In the genomic region with DNA sequence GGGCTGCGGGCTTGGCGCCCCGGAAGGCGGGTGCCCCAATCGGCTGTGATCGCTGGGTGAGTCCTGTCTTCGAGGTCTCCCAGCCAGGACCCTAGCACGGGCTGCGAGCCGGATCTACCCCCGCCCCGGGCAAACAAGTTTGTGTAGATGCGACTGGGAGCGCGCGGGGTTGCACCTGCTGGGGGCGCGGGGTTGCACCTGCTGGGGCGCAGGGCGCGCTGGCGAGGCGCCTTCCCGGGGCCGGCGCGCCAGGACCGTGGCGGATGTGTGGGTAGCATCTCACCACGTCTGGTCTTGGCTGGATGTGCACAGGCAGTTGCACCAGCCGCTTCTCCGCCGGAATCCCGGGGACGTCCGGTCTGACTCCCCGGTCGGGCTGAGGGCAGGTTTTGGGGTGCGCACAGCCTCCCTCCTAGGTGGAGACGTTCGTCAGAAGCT, we compare ENCODE assay signal across 8 mouse cellular contexts. TPM values are rescaled to one million over a fixed set of nuclear protein-coding genes. Genes with fewer than 3 reads are reported as not detected.
DNase-seq lines count a peak whose midpoint lies in the region; ATAC-seq and TF ChIP-seq lines count a peak whose summit lies in the region.

No protein-coding gene starts in this region.

- H3K4me2 ChIP-seq in hindbrain, postnatal 0 days (ENCODE audit: low read depth, low read length) = peak overlapping the region; percentile 88
- peak overlapping the region; percentile 60 for H3K4me2 ChIP-seq in lung, postnatal 0 days (replicated peaks; ENCODE audit: low read depth, low read length)

- H3K4me1 ChIP-seq in hindbrain, postnatal 0 days (ENCODE audit: insufficient read depth, low read length) = peaks cover 28% of the 10 kb centered on the region
- no peaks in the 10 kb centered on the region; the same call in 1 of the 2 replicates for H3K4me1 ChIP-seq in lung, postnatal 0 days (ENCODE audit: insufficient read depth, low read depth, low read length)

- no peaks in the 10 kb centered on the region for H3K9me3 ChIP-seq in hindbrain, postnatal 0 days (ENCODE audit: low read length)
- no peaks in the 10 kb centered on the region for H3K9me3 ChIP-seq in lung, postnatal 0 days (ENCODE audit: low read length)

- H3K27ac ChIP-seq in hindbrain, postnatal 0 days = peak overlapping the region; percentile 86
- H3K27ac ChIP-seq in lung, postnatal 0 days (ENCODE audit: low read length) = no peak overlapping the region

- peak overlapping the region; percentile 83 for H3K9ac ChIP-seq in hindbrain, postnatal 0 days (replicated peaks; ENCODE audit: low read length)
- H3K9ac ChIP-seq in lung, postnatal 0 days (replicated peaks; ENCODE audit: low read depth) = no peak overlapping the region

- TF ChIP-seq EP300 in lung, postnatal 0 days (IDR thresholded peaks at IDR 0.05) = no peak

- H3K4me3 ChIP-seq in hindbrain, postnatal 0 days (ENCODE audit: low read length) = peak overlapping the region; percentile 87
- H3K4me3 ChIP-seq in lung, postnatal 0 days (ENCODE audit: low read depth, low read length) = peak overlapping the region; percentile 41

- no peaks in the 10 kb centered on the region for H3K36me3 ChIP-seq in hindbrain, postnatal 0 days (ENCODE audit: insufficient read depth, low read length)
- no peaks in the 10 kb centered on the region for H3K36me3 ChIP-seq in lung, postnatal 0 days (ENCODE audit: insufficient read depth, low read length)

- DNase-seq in cerebellum, adult 11 months = peak; percentile 53
- peak; percentile 32 for DNase-seq in right cerebral cortex, postnatal 14 days
- DNase-seq in right cerebral cortex, postnatal 36 days (ENCODE audit: low spot score in 2 of 2) = no peak
- peak; percentile 55 for DNase-seq in hindbrain, postnatal 0 days (ENCODE audit: low spot score)
- DNase-seq in lung, postnatal 0 days (ENCODE audit: low spot score) = no peak
- peak; percentile 52 to 60 for DNase-seq in thymus, adult 18-20 months
- DNase-seq in layer of hippocampus, adult 8-10 months (ENCODE audit: low spot score in 2 of 2) = no peak

- under 1% methylated on average over 33 of the region's 41 CpGs for WGBS in hindbrain, postnatal 0 days
- 1% methylated on average over 40 of the region's 41 CpGs for WGBS in lung, postnatal 0 days

- no peak for ATAC-seq in cerebellum, adult (ENCODE audit: insufficient number of reproducible peaks, low FRiP score, low TSS enrichment)
- ATAC-seq in hindbrain, postnatal 0 days = no peak; the same call in none of the 2 replicates
- no peak for ATAC-seq in lung, postnatal 0 days

- H3K27me3 ChIP-seq in hindbrain, postnatal 0 days (ENCODE audit: insufficient read depth, low read length) = no peaks in the 10 kb centered on the region
- peaks cover 19% of the 10 kb centered on the region; the same call in 1 of the 2 replicates for H3K27me3 ChIP-seq in lung, postnatal 0 days (replicated peaks; ENCODE audit: insufficient read depth, low read length)

- no peak for TF ChIP-seq CTCF in hindbrain, postnatal 0 days (IDR thresholded peaks at IDR 0.05; ENCODE audit: low read depth)
- TF ChIP-seq CTCF in lung, postnatal 0 days (IDR thresholded peaks at IDR 0.05) = no peak

RNA-seq across cellular contexts. Expression of a gene that starts 1.5 kb away (rescaled TPM):
- total RNA-seq in hindbrain, postnatal 0 days (2014; rRNA removed) = 188 and 209 TPM in 2 replicates
- 83.8 and 94.5 TPM in 2 replicates for polyA plus RNA-seq in hindbrain, postnatal 0 days (2015; fragmentation: Nextera tagmentation; extraction: Ambion mirVana)
- polyA plus RNA-seq in lung, postnatal 0 days (2015; fragmentation: Nextera tagmentation; extraction: Ambion mirVana) = 14.6 and 15.4 TPM in 2 replicates
- 100 to 1,000 TPM; 108 to 120 (median 117) TPM for total RNA-seq in layer of hippocampus, adult 8-10 months (2022)

Comparison
In these comparisons a context has a peak if more than half of its experiments do, and no peak if none do; other contexts are left out.
1. DNase-seq: peak in cerebellum, adult 11 months (single experiment), right cerebral cortex, postnatal 14 days (single experiment), hindbrain, postnatal 0 days (single experiment) and thymus, adult 18-20 months (2 of 2); none in right cerebral cortex, postnatal 36 days (0 of 2), lung, postnatal 0 days (single experiment) and layer of hippocampus, adult 8-10 months (0 of 2).